Mouse (Mus musculus) forebrain, embryonic 15.5 days (tissue): ENCODE measurements at regions not wholly inside any gene's neighbourhood (a gene's known extent, or its start where the extent isn't known, plus 50 kb on each side); places are given as distances from the start of the nearest gene placed in this dataset.

ENCODE experiments used
- ATAC-seq: fragments of 200-750 bp; cut with Nextera tagmentation; replicated peaks from 2 replicates; pipeline ENCODE4 v1.8.0; 2017; ENCODE audit warnings: mild to moderate bottlenecking, moderate TSS enrichment, moderate library complexity
- H3K27ac ChIP-seq: fragments of 300-500 bp; sonication (generic); replicated peaks from 2 replicates; pipeline ENCODE4 v1.5.1; 2015; ENCODE audit warnings: mild to moderate bottlenecking, inconsistent platforms
- H3K27me3 ChIP-seq: fragments of 300-500 bp; sonication (generic); 2 replicates; pipeline ENCODE4 v1.6.1; 2015; ENCODE audit warnings: inconsistent platforms
- H3K36me3 ChIP-seq: fragments of 300-500 bp; sonication (generic); 2 replicates; pipeline ENCODE4 v1.6.1; 2015; ENCODE audit warnings: mild to moderate bottlenecking, inconsistent platforms
- H3K4me1 ChIP-seq: fragments of 300-500 bp; sonication (generic); 2 replicates; pipeline ENCODE4 v1.6.1; 2015; ENCODE audit warnings: inconsistent platforms
- H3K4me2 ChIP-seq: fragments of 300-500 bp; sonication (generic); replicated peaks from 2 replicates; pipeline ENCODE4 v1.6.1; 2015; ENCODE audit warnings: mild to moderate bottlenecking, inconsistent platforms
- H3K4me3 ChIP-seq: fragments of 300-500 bp; sonication (generic); 2 replicates; pipeline ENCODE4 v1.5.1; 2015; ENCODE audit warnings: mild to moderate bottlenecking, inconsistent platforms
- H3K9ac ChIP-seq: fragments of 300-500 bp; sonication (generic); replicated peaks from 2 replicates; pipeline ENCODE4 v1.6.1; 2015; ENCODE audit warnings: mild to moderate bottlenecking, inconsistent platforms
- H3K9me3 ChIP-seq: fragments of 300-500 bp; sonication (generic); 2 replicates; pipeline ENCODE4 v1.6.1; 2016; ENCODE audit warnings: inconsistent platforms
- WGBS: fragments of 180-500 bp; shearing (Covaris S2); methylation state at CpG from one replicate; pipeline ENCODE4 v1.1.7; 2015; ENCODE audit warnings: mixed read lengths; 5-methylcytosine and 5-hydroxymethylcytosine counted together

GRCm38 (mm10) chr17:45903294-45903693 is 128.9 kb downstream of the Vegfa start:
- Histone ChIP-seq H3K36me3 (no peaks in the 10 kb centered on the region), H3K4me1 (no peaks in the 10 kb centered on the region), H3K27ac (no peak overlapping the region), H3K27me3 (no peaks in the 10 kb centered on the region), H3K9me3 (no peaks in the 10 kb centered on the region), H3K4me2 (no peak overlapping the region), H3K4me3 (no peak overlapping the region), H3K9ac (no peak overlapping the region)
- 88% methylated on average over 9 of the region's 9 CpGs for WGBS
- ATAC-seq, result no peak

DNA sequence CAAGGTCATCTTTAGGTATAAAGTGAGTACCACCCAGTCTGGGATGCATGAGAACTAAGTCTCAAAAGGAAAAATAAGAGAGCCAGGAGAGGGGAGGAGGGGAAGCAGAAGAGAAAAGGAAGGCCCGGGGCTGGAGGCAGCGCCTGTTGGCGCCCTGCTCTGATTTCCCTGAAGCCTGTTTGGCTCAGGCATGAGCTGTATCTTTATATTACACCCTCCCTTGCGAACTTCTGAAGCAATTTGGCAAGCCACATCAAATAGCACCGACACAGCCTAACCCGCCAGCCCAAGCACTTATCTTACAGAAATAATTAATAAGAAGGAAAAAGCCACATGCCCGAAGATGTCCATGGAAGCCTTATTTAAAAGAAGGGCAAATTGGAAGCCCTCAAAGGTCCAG is 129.5 kb downstream of the Vegfa start:
- no peak overlapping the region for H3K27ac ChIP-seq
- H3K4me3 ChIP-seq, result no peak overlapping the region
- H3K9ac ChIP-seq, result no peak overlapping the region
- no peaks in the 10 kb centered on the region for H3K9me3 ChIP-seq
- ATAC-seq, result no peak
- no peak overlapping the region for H3K4me2 ChIP-seq
- WGBS, result 89% methylated on average over 7 of the region's 7 CpGs
- no peaks in the 10 kb centered on the region for H3K4me1 ChIP-seq
- no peaks in the 10 kb centered on the region for H3K27me3 ChIP-seq
- H3K36me3 ChIP-seq, result no peaks in the 10 kb centered on the region

GRCm38 (mm10) chr17:45896922-45897302 is 135.3 kb downstream of the Vegfa start:
- H3K9ac ChIP-seq, result no peak overlapping the region
- ATAC-seq, result 0 out of 2 replicates have a peak, but pooled peaks have one; percentile 29
- H3K27ac ChIP-seq, result no peak overlapping the region
- H3K4me2 ChIP-seq, result no peak overlapping the region
- H3K27me3 ChIP-seq, result no peaks in the 10 kb centered on the region
- peaks cover 14% of the 10 kb centered on the region for H3K4me1 ChIP-seq
- H3K36me3 ChIP-seq, result no peaks in the 10 kb centered on the region
- H3K4me3 ChIP-seq, result no peak overlapping the region
- WGBS, result 48% methylated on average over 4 of the region's 4 CpGs
- H3K9me3 ChIP-seq, result no peaks in the 10 kb centered on the region

- H3K4me2 ChIP-seq, result no peak overlapping the region
- no peak overlapping the region for H3K9ac ChIP-seq
- no peaks in the 10 kb centered on the region for H3K27me3 ChIP-seq
- no peaks in the 10 kb centered on the region for H3K9me3 ChIP-seq
- ATAC-seq, result peak; percentile 66
- H3K4me3 ChIP-seq, result no peak overlapping the region
- H3K27ac ChIP-seq, result no peak overlapping the region
- no peaks in the 10 kb centered on the region for H3K36me3 ChIP-seq
- WGBS, result 26% methylated on average over 12 of the region's 12 CpGs
- H3K4me1 ChIP-seq, result peaks cover 14% of the 10 kb centered on the region
Observed at GRCm38 (mm10) chr17:45896142-45896921, 135.8 kb downstream of the Vegfa start.

DNA sequence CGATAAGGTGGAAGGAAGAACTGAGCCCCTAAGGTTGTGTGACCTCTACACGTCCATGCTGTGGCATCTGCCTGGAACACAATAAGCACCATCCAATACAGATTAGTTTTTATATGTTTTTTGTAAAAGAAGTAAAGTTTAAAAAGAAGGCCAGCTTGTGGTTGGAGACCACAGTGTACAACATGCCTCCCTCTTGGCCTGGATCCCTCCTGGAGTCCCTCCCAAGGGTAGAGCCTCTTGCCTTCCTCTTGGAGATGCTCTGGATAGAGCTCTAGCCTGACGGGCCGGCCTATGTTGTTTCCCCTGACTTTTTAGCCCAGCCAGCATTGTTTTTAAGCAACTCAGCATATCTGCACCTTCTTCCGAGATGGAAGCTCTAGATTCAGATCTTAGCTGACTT is 138.0 kb downstream of the Vegfa start:
- Histone ChIP-seq H3K27ac (no peak overlapping the region), H3K36me3 (no peaks in the 10 kb centered on the region), H3K4me1 (peaks cover 14% of the 10 kb centered on the region), H3K9ac (no peak overlapping the region), H3K4me3 (no peak overlapping the region), H3K27me3 (no peaks in the 10 kb centered on the region), H3K4me2 (no peak overlapping the region), H3K9me3 (no peaks in the 10 kb centered on the region)
- 91% methylated on average over 5 of the region's 5 CpGs for WGBS
- ATAC-seq, result no peak

- H3K4me1 ChIP-seq, result peaks cover 14% of the 10 kb centered on the region
- no peaks in the 10 kb centered on the region for H3K27me3 ChIP-seq
- H3K36me3 ChIP-seq, result no peaks in the 10 kb centered on the region
- no peak overlapping the region for H3K9ac ChIP-seq
- no peak overlapping the region for H3K4me2 ChIP-seq
- H3K9me3 ChIP-seq, result no peaks in the 10 kb centered on the region
- H3K27ac ChIP-seq, result no peak overlapping the region
- ATAC-seq, result no peak
- no peak overlapping the region for H3K4me3 ChIP-seq
- 82% methylated on average over 6 of the region's 6 CpGs for WGBS
Observed at GRCm38 (mm10) chr17:45893698-45894097, 138.5 kb downstream of the Vegfa start.

DNA sequence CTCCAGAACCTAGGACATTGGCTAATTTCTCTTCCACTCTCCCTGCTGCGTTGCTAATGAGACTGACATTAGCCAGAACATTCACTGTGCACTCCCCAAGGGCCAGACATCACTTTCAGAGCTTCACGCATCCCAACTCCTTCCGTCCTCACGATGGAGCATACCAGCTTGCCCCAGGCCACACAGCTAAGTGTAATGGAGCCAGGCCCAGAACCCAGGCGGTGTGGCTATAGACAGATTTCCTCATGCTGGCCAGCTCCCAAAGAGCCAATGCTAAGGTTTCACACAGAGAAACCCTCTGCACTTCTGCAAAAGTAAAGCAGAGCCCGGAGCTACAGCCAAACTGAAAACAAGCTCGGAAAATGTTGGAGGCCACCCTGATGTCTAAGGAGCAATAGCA is 139.1 kb downstream of the Vegfa start:
- Histone ChIP-seq H3K36me3 (no peaks in the 10 kb centered on the region), H3K4me1 (peaks cover 14% of the 10 kb centered on the region), H3K4me2 (no peak overlapping the region), H3K4me3 (no peak overlapping the region), H3K9me3 (no peaks in the 10 kb centered on the region), H3K27me3 (no peaks in the 10 kb centered on the region), H3K27ac (no peak overlapping the region), H3K9ac (no peak overlapping the region)
- ATAC-seq, result no peak
- 73% methylated on average over 7 of the region's 7 CpGs for WGBS

- H3K9ac ChIP-seq, result no peak overlapping the region
- H3K27me3 ChIP-seq, result no peaks in the 10 kb centered on the region
- no peaks in the 10 kb centered on the region for H3K4me1 ChIP-seq
- no peaks in the 10 kb centered on the region for H3K9me3 ChIP-seq
- ATAC-seq, result no peak
- H3K4me3 ChIP-seq, result no peak overlapping the region
- no peak overlapping the region for H3K4me2 ChIP-seq
- H3K36me3 ChIP-seq, result no peaks in the 10 kb centered on the region
- no peak overlapping the region for H3K27ac ChIP-seq
- 64% methylated on average over 8 of the region's 8 CpGs for WGBS
Observed at GRCm38 (mm10) chr17:45889451-45889850, 142.7 kb downstream of the Vegfa start.

GRCm38 (mm10) chr17:45889051-45889450 is 143.1 kb downstream of the Vegfa start:
- 72% methylated on average over 7 of the region's 7 CpGs for WGBS
- ATAC-seq, result no peak
- Histone ChIP-seq H3K9me3 (no peaks in the 10 kb centered on the region), H3K4me3 (no peak overlapping the region), H3K9ac (no peak overlapping the region), H3K4me1 (no peaks in the 10 kb centered on the region), H3K36me3 (no peaks in the 10 kb centered on the region), H3K27ac (no peak overlapping the region), H3K27me3 (no peaks in the 10 kb centered on the region), H3K4me2 (no peak overlapping the region)

GRCm38 (mm10) chr17:45886420-45887049 is 145.6 kb downstream of the Vegfa start:
- Histone ChIP-seq H3K4me1 (no peaks in the 10 kb centered on the region), H3K36me3 (no peaks in the 10 kb centered on the region), H3K4me2 (no peak overlapping the region), H3K9ac (no peak overlapping the region), H3K27ac (no peak overlapping the region), H3K9me3 (no peaks in the 10 kb centered on the region), H3K27me3 (no peaks in the 10 kb centered on the region), H3K4me3 (no peak overlapping the region)
- WGBS, result 14% methylated on average over 17 of the region's 17 CpGs
- no peak for ATAC-seq

DNA sequence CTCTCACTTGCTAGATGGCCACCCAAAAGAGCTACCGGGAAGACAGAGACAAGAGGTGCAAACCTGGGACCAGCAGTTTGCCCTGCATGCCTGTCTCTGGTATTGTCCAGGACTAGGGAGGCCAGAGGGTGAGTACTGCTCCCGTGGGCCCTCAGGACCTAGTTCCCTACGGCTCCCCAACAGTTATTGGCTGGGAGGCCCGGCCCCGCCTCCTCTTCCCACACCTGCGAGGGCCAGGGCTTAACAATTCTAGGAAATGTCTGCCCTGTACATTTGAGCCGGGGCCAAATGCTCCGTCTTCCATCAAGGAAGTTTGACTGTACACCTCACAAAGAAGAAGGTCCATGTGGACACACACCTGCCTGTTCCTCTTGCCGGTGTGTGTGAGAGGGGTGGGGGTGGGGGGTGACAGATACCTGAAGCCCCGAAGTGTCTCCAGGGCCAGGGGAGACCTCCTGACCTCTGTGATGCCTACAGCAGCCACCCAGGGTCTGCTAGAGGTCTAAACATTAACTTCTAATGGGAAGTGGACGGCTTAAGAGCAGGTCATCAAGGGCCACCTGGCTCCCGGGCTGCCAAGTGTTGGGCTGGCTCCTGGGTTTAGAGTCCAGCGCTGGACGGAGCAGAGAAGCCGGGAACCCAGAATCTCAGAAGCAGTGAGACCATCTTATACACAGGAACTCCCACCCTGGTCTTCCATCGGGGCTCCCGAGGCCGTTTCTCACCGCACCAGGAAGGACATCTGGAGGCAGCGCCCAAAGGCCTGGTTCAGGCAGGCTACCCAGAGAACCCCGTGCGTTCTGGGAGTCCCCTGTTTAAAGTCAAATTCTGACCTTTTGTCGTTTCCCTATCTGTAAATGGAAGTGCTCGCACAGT is 146.5 kb downstream of the Vegfa start:
- no peak overlapping the region for H3K4me2 ChIP-seq
- H3K9me3 ChIP-seq, result no peaks in the 10 kb centered on the region
- H3K27me3 ChIP-seq, result no peaks in the 10 kb centered on the region
- H3K36me3 ChIP-seq, result no peaks in the 10 kb centered on the region
- no peak overlapping the region for H3K9ac ChIP-seq
- H3K27ac ChIP-seq, result no peak overlapping the region
- 72% methylated on average over 24 of the region's 24 CpGs for WGBS
- no peak for ATAC-seq
- no peak overlapping the region for H3K4me3 ChIP-seq
- no peaks in the 10 kb centered on the region for H3K4me1 ChIP-seq

- Histone ChIP-seq H3K27ac (no peak overlapping the region), H3K9ac (no peak overlapping the region), H3K36me3 (no peaks in the 10 kb centered on the region), H3K4me1 (no peaks in the 10 kb centered on the region), H3K27me3 (no peaks in the 10 kb centered on the region), H3K4me2 (no peak overlapping the region), H3K4me3 (no peak overlapping the region), H3K9me3 (no peaks in the 10 kb centered on the region)
- ATAC-seq, result no peak
- 78% methylated on average over 9 of the region's 9 CpGs for WGBS
Observed at GRCm38 (mm10) chr17:45884021-45884722, 148.0 kb downstream of the Vegfa start.
